In genomic region chr8:120743149-120743897, GRCm38 (mm10) we compare ENCODE assay signal across 10 mouse cellular contexts. TPM values are rescaled to one million over a fixed set of nuclear protein-coding genes. Genes with fewer than 3 reads are reported as not detected.
DNase-seq lines count a peak whose midpoint lies in the region; ATAC-seq and TF ChIP-seq lines count a peak whose summit lies in the region.
"Had no signal": no experiment of that assay in that cellular context is flagged by ENCODE, and none has a peak within 500 bp of the region (broad histone marks: within the 10 kb centered on the region; RNA-seq: fewer than 3 reads in every experiment).

No protein-coding gene starts in this region.

- no peak for TF ChIP-seq EP300 in heart, postnatal 0 days (IDR thresholded peaks at IDR 0.05; ENCODE audit: low read depth)
- TF ChIP-seq EP300 in liver, embryonic 14.5 days (IDR thresholded peaks at IDR 0.05; ENCODE audit: low read depth) = no peak

- H3K4me1 ChIP-seq in spleen, adult 2 months (ENCODE audit: control insufficient read depth, insufficient read depth, insufficient read length) = peaks cover 62% of the 10 kb centered on the region
- no peaks in the 10 kb centered on the region for H3K4me1 ChIP-seq in heart, postnatal 0 days (ENCODE audit: control insufficient read depth, insufficient read depth)
- H3K4me1 ChIP-seq in liver, embryonic 14.5 days (replicated peaks; ENCODE audit: control insufficient read depth in 2 of 2, insufficient read depth in 2 of 2, low read length in 1 of 2) = peaks cover 0 to 6% of the 10 kb centered on the region in 2 experiments; a peak in 1 of 4 replicates
- peaks cover 31% of the 10 kb centered on the region for H3K4me1 ChIP-seq in stomach, embryonic 16.5 days (ENCODE audit: control insufficient read depth, insufficient read depth, low read length)
- H3K4me1 ChIP-seq in forebrain, embryonic 15.5 days = no peaks in the 10 kb centered on the region

- 24% methylated on average over 12 of the region's 12 CpGs for WGBS in spleen, adult 2 months
- 67% methylated on average over 12 of the region's 12 CpGs for WGBS in heart, postnatal 0 days
- 33% methylated on average over 12 of the region's 12 CpGs for WGBS in liver, embryonic 14.5 days (ENCODE audit: insufficient replicate concordance)
- WGBS in stomach, embryonic 16.5 days = 33% methylated on average over 12 of the region's 12 CpGs
- WGBS in forebrain, embryonic 15.5 days = 45% methylated on average over 12 of the region's 12 CpGs

- TF ChIP-seq POLR2A in spleen, adult 2 months (IDR thresholded peaks at IDR 0.05; ENCODE audit: low read depth, low read length) = no peak

- no peaks in the 10 kb centered on the region for H3K27me3 ChIP-seq in spleen, adult 2 months (ENCODE audit: control insufficient read depth, insufficient read depth, low read length)
- H3K27me3 ChIP-seq in heart, postnatal 0 days (ENCODE audit: control insufficient read depth, insufficient read depth, low read length) = peaks cover 3% of the 10 kb centered on the region; the same call in 1 of the 2 replicates
- no peaks in the 10 kb centered on the region for H3K27me3 ChIP-seq in liver, embryonic 14.5 days (ENCODE audit: control insufficient read depth, insufficient read depth, low read length)
- H3K27me3 ChIP-seq in stomach, embryonic 16.5 days (ENCODE audit: control insufficient read depth, insufficient read depth, low read length) = no peaks in the 10 kb centered on the region
- no peaks in the 10 kb centered on the region; the same call in 1 of the 2 replicates for H3K27me3 ChIP-seq in forebrain, embryonic 15.5 days

- H3K4me3 ChIP-seq in spleen, adult 2 months (ENCODE audit: extremely low read depth, insufficient read depth, insufficient read length) = no peak overlapping the region
- no peak overlapping the region for H3K4me3 ChIP-seq in heart, postnatal 0 days (ENCODE audit: low read depth, low read length)
- no peak overlapping the region for H3K4me3 ChIP-seq in liver, embryonic 14.5 days (ENCODE audit: insufficient read depth in 1 of 2, low read depth in 2 of 2, low read length in 2 of 2)
- H3K4me3 ChIP-seq in stomach, embryonic 16.5 days (replicated peaks; ENCODE audit: low read length) = no peak overlapping the region
- no peak overlapping the region for H3K4me3 ChIP-seq in forebrain, embryonic 15.5 days

- H3K27ac ChIP-seq in spleen, adult 2 months (ENCODE audit: insufficient read depth, low read length) = peak overlapping the region; percentile 90
- peak overlapping the region; percentile 64 for H3K27ac ChIP-seq in heart, postnatal 0 days (ENCODE audit: low read depth)
- H3K27ac ChIP-seq in liver, embryonic 14.5 days = no peak overlapping the region
- peak overlapping the region; percentile 92 for H3K27ac ChIP-seq in stomach, embryonic 16.5 days (ENCODE audit: low read length)
- H3K27ac ChIP-seq in forebrain, embryonic 15.5 days (replicated peaks) = no peak overlapping the region
- H3K27ac ChIP-seq: hindbrain, postnatal 0 days had no signal

- no peak overlapping the region for H3K9ac ChIP-seq in heart, postnatal 0 days (replicated peaks; ENCODE audit: low read depth, low read length)
- H3K9ac ChIP-seq in liver, embryonic 14.5 days (replicated peaks) = no peak overlapping the region
- H3K9ac ChIP-seq in stomach, embryonic 16.5 days (ENCODE audit: low read length) = peak overlapping the region; percentile 56
- H3K9ac ChIP-seq in forebrain, embryonic 15.5 days (replicated peaks) = no peak overlapping the region

- peak in 1 of 2 experiments; percentile 50 for DNase-seq in spleen, adult 2 months (ENCODE audit: low read depth in 1 of 2, low spot score in 2 of 2)
- no peak for DNase-seq in spleen, postnatal 4 days (ENCODE audit: low spot score in 2 of 2)
- DNase-seq in heart, postnatal 0 days (ENCODE audit: low spot score) = no peak
- DNase-seq in liver, embryonic 14.5 days (ENCODE audit: low read depth in 3 of 3, low spot score in 3 of 3) = no peak
- no peak for DNase-seq in cerebellum, adult 11 months
- DNase-seq: cerebellum, adult 2 months had no signal

- no peak overlapping the region for H3K4me2 ChIP-seq in heart, postnatal 0 days (ENCODE audit: low read depth, low read length)
- H3K4me2 ChIP-seq in liver, embryonic 14.5 days (ENCODE audit: low read depth) = no peak overlapping the region
- no peak overlapping the region for H3K4me2 ChIP-seq in stomach, embryonic 16.5 days (ENCODE audit: low read depth, low read length)
- no peak overlapping the region for H3K4me2 ChIP-seq in forebrain, embryonic 15.5 days (replicated peaks)

- H3K36me3 ChIP-seq in spleen, adult 2 months (ENCODE audit: control insufficient read depth, insufficient read depth, low read length) = peaks cover 66% of the 10 kb centered on the region
- H3K36me3 ChIP-seq in heart, postnatal 0 days (replicated peaks; ENCODE audit: control insufficient read depth, insufficient read depth, low read length) = no peaks in the 10 kb centered on the region
- H3K36me3 ChIP-seq in liver, embryonic 14.5 days (replicated peaks; ENCODE audit: control insufficient read depth, insufficient read depth, low read depth) = no peaks in the 10 kb centered on the region
- no peaks in the 10 kb centered on the region for H3K36me3 ChIP-seq in stomach, embryonic 16.5 days (ENCODE audit: control insufficient read depth, insufficient read depth, low read length)
- H3K36me3 ChIP-seq in forebrain, embryonic 15.5 days = no peaks in the 10 kb centered on the region

- peak; percentile 26; the same call in 1 of the 2 replicates for ATAC-seq in heart, postnatal 0 days (ENCODE audit: insufficient read depth, low read depth)
- 0 out of 2 replicates have a peak, but pooled peaks have one; percentile 14 for ATAC-seq in liver, embryonic 14.5 days (ENCODE audit: insufficient read depth)
- peak; percentile 61; the same call in 1 of the 2 replicates for ATAC-seq in stomach, embryonic 16.5 days (ENCODE audit: insufficient read depth, low FRiP score)
- no peak for ATAC-seq in CD4-positive, CD25-positive, alpha-beta regulatory T cell, adult 4 months
- ATAC-seq in forebrain, embryonic 15.5 days (replicated peaks) = no peak
- ATAC-seq: hindbrain, postnatal 0 days had no signal

- TF ChIP-seq CTCF in spleen, adult 2 months (IDR thresholded peaks at IDR 0.05; ENCODE audit: extremely low read depth, insufficient read depth, insufficient read length, insufficient replicate concordance) = no peak
- TF ChIP-seq CTCF in heart, postnatal 0 days (IDR thresholded peaks at IDR 0.05; ENCODE audit: low read depth) = no peak
- TF ChIP-seq CTCF in liver, embryonic 14.5 days (IDR thresholded peaks at IDR 0.05; ENCODE audit: low read depth) = no peak

- H3K9me3 ChIP-seq in heart, postnatal 0 days (replicated peaks; ENCODE audit: control insufficient read depth, low read length) = no peaks in the 10 kb centered on the region
- H3K9me3 ChIP-seq in liver, embryonic 14.5 days (ENCODE audit: control insufficient read depth, low read length) = no peaks in the 10 kb centered on the region
- H3K9me3 ChIP-seq in stomach, embryonic 16.5 days (replicated peaks; ENCODE audit: control insufficient read depth, low read length) = no peaks in the 10 kb centered on the region
- no peaks in the 10 kb centered on the region for H3K9me3 ChIP-seq in forebrain, embryonic 15.5 days

RNA-seq across cellular contexts. Expression of gene Irf8, which starts 7.2 kb away (rescaled TPM):
- 255 and 267 TPM in 2 replicates for polyA plus RNA-seq in spleen, adult 2 months (2012; rRNA removed)
- 13.9 and 15.2 TPM in 2 replicates for total RNA-seq in heart, postnatal 0 days (2014; rRNA removed; ENCODE audit: low replicate concordance)
- 11.5 and 12.2 TPM in 2 replicates for polyA plus RNA-seq in heart, postnatal 0 days (2015; fragmentation: Nextera tagmentation; extraction: Ambion mirVana)
- 3.3 and 4.2 TPM in 2 replicates for polyA plus RNA-seq in liver, embryonic 14.5 days (2012; rRNA removed)
- polyA plus RNA-seq in liver, embryonic 14.5 days (2014; fragmentation: Nextera tagmentation; extraction: Ambion mirVana) = 7.2 and 8.9 TPM in 2 replicates
- polyA plus RNA-seq in stomach, embryonic 16.5 days (2015; fragmentation: Nextera tagmentation; extraction: Ambion mirVana) = 22.3 and 25.4 TPM in 2 replicates
- polyA plus RNA-seq in CD4-positive, CD25-positive, alpha-beta regulatory T cell, adult 4 months (2017; shearing (Covaris generic)) = 10 to 100 TPM; 12.3 to 22.7 TPM
- polyA plus RNA-seq in forebrain, embryonic 15.5 days (2015; fragmentation: Nextera tagmentation; extraction: Ambion mirVana) = 4.0 and 4.8 TPM in 2 replicates

Comparison
In these comparisons a context has a peak if more than half of its experiments do, and no peak if none do; other contexts are left out.
1. H3K27ac ChIP-seq: peak in spleen, adult 2 months (single experiment), heart, postnatal 0 days (single experiment) and stomach, embryonic 16.5 days (single experiment); none in liver, embryonic 14.5 days (single experiment) and forebrain, embryonic 15.5 days (single experiment).
2. ATAC-seq: peak in heart, postnatal 0 days (single experiment), liver, embryonic 14.5 days (single experiment) and stomach, embryonic 16.5 days (single experiment); none in CD4-positive, CD25-positive, alpha-beta regulatory T cell, adult 4 months (single experiment) and forebrain, embryonic 15.5 days (single experiment).